Mouse (Mus musculus): ENCODE results near the gene Fbxo33.
A peak's percentile ranks its signal among the peaks of the same experiment; 100 is the strongest.
"Not testable (repeated sequence)": the region's sequence is repeated elsewhere in the genome, so short reads cannot be mapped to it uniquely, and the experiment has no call there.

Gene Fbxo33

DNA sequence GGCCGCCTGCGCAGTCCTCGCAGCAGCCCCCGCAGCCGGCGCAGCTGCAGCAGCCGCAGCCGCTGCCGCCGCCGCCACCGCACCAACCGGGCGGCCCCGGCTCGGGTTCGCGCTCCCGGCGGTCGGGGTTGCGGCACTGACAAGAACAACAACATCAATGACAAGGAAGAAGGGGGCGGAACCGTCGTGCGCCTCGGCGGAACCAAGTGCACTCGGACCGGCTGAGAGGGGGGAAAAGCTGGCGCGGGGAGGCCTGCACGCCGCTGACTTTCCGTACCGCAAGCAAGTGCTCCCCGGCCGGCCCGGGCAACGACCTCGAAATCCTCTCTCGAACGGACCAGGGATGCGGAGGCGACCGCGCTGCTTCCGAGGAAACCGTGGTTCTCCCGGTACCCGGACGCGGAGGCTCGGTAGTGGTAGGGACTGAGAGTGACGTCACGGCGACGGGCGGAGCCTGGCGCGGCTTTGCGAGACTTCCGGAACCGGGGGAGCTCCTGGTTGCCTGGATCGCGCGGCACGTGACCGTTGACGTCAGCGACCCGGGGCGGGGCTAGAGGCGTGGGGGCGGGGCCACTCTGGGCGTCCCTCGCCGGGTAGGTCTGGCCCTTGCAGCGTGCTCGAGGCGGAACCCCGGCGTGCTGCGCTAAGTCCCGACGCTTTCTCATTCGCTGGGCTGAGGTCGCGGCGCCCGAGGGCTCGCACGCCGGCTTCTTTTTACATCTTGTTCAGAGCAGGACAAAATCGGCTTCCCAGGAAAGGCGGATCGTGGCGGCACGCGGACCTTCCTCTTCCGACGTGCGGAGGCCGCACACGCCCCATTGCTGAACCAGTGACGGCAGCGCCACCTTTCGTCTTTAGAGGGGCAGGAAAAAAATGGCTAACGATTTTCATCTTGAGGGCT is at the start of gene Fbxo33:
Gene Fbxo33 (minus strand): TSS at position 401 of the 901 bp plus-strand sequence.
- DNase-seq (ENCODE audit: low spot score): peak; percentile 97

DNA sequence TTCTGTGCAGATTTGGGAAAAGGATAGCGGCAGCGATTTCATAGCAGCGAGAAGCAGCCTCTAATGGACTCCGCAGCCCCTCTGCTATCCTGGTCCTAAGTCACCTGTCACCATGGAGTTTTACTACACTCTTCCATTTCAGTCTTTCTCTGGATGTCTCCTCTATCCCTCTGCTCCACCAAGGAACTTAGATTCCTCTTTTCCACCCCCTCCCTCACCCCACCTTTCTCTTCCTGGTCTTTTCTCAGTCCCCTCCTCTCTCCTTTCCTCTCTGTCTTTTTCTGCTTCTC is 46.4 kb upstream of the Fbxo33 start:
- no peak for DNase-seq (ENCODE audit: low spot score)

DNA sequence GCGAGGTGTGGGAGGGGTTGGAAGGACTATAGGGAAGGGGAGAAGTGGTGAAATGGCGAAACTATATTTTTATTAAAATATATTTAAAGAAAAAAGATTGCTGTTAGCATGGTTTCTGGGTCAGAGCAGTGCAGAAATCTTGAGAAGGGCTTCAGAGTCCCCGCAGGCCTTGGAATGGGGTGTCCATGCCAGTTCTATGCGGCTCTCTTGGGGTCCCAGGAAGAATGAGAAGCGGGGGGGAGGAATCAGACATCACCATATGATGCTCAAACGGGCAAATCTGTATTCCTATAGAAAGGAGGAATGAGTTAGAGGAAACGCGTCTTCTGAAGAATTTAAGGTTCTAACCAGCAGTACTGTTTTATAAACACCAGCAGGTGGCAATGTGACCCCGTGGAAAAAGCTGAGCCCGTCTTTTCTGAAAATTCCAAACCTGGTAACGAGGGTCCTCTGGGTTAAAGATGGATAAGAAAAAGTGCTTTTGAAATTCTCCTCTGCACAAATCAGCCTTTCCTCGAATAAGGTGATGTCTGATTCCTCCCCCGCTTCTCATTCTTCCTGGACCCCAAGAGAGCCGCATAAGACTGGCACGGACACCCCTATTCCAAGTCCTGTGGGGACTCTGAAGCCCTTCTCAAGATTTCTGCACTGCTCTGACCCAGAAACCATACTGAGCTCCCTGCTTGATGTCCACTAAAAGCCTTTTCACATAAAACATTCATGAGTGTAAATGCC is 45.8 kb upstream of the Fbxo33 start:
- DNase-seq (ENCODE audit: low spot score): peak; percentile 8

DNA sequence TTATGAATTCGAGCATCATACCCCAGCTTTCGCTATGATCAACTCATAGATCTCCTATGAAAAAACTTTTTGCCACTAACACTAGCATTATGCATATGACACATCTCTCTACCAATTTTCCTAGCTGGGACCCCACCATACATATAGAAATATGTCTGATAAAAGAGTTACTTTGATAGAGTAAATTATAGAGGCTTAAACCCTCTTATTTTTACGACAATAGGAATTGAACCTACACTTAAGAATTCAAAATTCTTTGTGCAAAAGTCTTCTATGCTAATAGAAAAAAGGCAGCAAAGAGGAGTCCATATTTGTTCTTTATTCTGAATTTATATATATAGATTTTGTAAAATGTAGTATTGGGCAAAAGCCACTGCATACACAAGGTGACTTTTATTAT is 43.3 kb upstream of the Fbxo33 start:
- DNase-seq (ENCODE audit: low spot score): no peak

DNA sequence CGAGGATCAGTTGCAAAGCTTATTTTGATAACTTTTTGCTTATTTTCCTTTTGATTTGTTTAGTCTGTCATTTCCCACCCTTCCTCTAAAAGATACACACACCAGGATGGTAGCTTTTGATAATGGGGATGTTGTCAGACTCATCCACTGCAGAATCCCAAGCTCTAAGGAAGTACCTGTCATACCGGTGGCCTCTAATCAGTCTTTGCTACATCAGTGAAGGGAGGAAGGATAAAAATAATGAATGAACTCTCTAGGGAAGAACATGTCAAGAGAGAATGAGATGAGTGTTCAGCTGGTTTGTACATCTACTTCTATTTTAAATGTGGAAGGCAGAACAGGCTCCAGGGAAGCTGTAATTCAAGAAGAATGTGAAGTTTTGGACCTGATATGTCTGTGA is 41.3 kb upstream of the Fbxo33 start:
- DNase-seq (ENCODE audit: low spot score): no peak

DNA sequence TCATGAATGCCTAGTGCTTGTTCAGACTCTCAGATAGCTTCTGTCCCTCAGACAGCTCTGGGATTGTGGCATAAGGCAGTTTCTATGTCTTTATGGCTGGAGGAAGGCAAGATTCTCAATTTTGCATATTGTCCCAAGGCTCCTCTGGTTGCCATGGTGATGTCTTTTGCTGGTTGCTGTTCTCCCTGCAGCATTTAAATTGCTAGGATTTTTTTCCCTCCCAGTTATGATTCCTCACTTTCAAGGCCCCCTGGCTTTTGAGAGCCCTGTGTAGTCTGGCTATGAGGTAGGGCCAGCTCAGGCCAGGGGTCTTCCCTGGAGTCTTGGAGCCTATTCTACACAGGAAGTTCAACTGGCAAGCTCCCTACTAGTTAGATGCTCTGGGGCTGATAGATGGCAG is 40.8 kb upstream of the Fbxo33 start:
- DNase-seq (ENCODE audit: low spot score): no peak

DNA sequence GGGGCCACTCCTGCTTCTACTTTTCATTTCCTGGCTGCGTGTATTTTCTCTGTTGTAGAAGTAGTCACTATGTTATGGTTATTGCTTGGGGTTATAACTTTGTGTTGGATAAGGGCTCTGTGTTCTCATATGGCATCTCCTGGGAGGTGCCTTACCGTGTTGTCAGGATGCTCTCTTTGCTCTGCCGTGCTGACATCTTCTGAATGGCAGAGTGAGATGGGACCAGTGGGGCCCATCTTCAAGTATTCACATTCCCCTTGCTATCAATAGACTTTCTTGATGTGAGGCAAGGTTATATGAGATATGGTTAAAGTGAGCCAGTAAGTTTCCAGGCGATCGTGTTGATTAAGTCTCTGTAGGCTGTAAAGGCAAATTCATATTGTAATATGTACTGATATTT is 39.5 kb upstream of the Fbxo33 start:
- no peak for DNase-seq (ENCODE audit: low spot score)

DNA sequence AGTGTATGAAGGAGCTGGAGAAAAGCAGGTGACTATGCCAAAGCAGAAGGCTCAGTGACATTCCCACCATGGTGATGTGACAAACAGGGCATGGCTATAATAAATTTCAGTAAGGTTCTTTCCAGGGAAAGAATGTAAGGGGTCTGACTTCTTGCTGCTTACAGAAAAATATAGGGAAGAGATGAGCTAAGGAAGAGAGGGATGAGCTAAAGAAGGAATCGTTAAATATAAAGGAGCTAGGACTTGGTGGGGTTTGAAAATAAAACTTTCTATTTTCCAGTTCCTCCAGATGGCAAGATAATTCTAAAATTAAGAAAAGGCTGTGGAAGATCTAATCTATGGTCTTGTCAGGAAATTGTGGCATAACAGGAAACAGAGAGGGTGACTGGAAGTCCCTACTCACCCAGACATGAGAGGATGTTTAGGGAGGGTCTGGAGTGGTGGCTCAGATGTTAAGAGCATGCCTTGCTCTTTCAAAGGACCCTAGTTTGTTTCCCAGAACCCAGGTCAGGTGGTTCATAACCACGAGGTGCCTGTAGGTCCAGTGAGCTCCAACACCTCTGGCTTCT is 30.8 kb upstream of the Fbxo33 start:
- no peak for DNase-seq (ENCODE audit: low spot score)

DNA sequence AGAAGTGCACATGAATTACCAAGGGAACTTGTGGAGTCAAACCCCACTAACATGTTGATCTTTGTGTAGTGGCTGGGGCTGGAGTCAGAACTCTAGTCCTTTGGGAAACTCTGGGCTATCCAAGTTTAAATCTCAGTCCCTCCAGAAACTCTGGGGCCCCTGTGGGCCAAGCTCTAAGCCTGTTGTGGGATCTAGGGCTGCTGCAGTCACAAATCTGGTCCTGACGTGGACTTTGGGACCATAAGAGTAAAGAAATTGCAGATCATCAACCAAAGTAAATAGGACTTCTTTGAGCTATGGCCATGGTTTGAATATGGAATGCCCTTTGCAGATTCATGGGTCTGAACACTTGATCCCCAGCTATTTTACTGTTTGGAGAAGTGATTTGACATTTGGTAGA is 29.4 kb upstream of the Fbxo33 start:
- no peak for DNase-seq (ENCODE audit: low spot score)

DNA sequence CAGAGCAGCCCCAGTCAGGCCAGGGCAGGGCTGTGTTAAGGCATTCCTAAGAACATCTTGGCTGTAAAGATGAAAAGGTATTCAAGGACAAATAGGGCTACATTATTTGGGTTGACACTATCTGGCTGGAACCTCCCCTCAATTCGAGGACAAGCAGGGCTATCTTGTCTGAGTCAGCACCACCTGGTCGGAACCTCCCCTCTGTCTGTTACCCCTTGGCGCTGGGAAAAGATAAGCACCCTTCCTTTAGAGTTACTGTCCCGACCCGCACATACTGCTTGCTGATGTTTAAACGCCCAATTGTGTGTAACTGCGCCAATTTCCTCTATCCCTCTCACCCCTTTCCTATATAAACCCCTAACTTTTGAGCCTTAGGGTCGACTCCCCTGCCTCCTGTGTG is 21.5 kb upstream of the Fbxo33 start:
- not testable (repeated sequence) for DNase-seq (ENCODE audit: low spot score)

DNA sequence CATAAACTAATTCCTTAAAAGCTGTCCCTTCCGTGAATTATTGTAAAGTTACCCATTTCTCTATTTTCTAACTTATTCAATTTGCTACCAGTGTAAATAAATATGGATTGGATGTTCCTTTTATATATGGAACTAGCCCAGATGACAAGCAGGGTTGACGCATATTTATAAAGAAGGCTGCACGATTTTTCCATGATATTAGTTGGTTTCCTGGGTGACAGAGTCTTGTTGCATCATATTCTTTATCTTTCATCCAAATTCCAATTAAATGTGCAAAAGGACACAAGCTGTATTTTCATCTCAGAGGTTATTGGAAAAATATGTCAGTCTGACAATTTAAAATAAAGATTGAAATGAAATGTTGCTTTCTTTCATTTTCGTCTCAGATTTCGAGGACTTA is 18.9 kb upstream of the Fbxo33 start:
- DNase-seq (ENCODE audit: low spot score): no peak

DNA sequence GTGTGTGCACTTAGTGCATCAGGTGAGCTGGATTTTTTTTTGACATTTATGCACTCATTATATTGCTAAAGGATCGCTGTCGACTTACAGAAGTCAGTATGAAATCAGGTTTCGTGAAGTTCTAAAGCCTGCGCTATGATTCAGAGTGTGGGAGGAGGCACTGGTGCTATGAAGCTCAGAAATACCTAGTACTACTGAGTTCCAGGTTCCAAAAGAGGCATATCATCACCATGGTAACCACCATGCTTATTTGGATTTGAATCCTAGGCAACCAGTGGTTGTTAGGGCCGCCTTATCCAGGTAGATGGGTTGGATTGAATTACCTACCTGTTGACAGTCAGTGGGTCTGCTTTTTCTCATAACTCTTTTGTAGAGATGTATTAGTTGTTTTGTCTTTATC is 8.9 kb upstream of the Fbxo33 start:
- DNase-seq (ENCODE audit: low spot score): no peak

DNA sequence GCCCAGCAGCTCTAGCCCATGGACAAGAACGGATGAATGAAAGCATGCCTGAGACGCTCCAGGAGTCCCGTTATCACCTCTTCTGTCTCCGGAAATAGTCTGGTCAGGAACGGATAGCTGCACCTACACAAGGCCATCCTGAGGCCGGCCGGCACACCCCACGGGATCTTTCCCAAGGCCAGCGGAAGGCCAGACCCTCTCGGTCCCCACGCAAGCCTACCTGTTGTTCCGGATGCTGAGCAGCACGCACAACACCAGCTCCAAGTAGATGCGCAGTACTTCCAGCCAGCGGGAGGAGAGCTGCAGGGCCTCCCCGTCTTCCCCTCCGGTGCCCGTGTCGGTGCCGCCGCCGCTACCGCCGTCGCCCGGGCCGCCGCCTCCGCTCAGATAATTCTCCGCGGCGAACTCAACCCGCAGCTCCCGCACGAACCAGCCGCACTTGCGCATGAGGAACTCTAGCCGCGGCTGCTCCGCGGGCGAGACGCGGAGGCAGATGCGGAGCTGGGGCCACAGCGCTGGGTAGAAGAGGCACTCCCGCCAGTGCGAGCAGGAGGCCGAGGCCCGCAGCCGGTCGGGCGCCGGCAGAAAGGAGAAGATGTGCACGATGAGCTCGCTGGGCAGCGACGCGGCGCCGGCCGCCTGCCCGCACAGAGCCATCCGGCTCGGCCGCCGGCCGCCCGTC is 744 bp downstream of the Fbxo33 start:
- peak; percentile 20 for DNase-seq (ENCODE audit: low spot score)

DNA sequence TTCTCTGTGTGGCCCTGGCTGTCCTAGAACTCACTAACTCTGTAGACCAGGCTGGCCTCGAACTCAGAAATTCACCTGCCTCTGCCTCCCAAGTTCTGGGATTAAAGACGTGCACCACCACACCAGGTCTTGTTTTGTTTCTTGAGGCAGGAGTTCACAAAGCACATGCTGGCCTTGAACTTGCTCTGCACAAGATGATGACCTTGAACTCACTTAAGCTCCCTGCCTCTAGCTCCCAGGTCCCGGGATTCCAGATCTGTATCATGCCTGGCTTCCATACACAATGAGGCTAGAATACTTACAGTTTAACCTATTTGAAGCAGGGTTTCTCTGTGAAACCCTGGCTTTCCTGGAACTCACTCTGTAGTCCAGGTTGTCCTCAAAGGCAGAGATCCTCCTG is 2.2 kb downstream of the Fbxo33 start:
- DNase-seq (ENCODE audit: low spot score): no peak

DNA sequence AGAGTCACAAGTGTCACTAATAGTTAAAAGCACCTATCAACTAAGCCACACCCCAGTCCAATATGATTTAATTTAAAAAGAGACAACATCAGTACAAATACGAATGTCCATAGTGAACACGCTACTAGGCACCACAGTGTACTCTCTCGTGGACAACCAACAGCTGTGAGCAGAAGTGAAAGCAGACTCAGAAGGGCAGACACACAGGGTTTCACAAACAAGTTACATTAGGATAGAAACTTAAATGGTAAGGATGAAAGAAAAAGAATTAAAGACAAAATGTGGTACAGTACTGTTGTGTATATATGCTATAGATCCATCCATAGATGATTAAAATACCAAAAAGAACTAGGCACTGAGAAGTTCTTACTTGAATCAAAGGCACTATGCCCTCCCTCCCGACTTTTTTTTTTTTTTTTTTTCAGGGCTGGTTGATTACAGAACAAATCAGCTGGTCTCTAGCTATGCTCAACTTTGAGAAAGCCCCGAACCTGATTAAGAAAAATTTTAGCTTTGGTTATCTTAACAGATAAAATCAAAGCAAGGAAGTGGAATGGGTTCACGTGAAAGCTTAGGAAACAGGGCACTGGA is 2.8 kb downstream of the Fbxo33 start:
- DNase-seq (ENCODE audit: low spot score): no peak

DNA sequence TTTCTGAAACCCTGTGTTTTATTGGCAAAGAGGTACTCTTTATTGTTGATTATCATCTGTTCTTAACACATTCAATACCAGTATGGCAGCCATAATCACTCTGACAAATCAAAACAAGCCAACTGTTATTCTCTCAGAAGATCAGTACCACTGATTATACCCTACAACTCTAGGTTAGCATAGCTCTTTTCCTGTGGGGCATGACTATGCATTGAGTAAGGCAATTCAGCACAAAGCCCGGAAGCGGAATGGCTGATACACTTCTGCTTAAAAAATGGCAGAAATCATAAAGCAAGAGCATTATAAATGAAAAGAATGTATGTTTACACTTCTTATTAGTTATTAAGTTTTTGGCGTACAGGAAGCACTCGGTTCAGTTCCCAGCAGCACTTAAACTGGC is 3.3 kb downstream of the Fbxo33 start:
- DNase-seq (ENCODE audit: low spot score): no peak

DNA sequence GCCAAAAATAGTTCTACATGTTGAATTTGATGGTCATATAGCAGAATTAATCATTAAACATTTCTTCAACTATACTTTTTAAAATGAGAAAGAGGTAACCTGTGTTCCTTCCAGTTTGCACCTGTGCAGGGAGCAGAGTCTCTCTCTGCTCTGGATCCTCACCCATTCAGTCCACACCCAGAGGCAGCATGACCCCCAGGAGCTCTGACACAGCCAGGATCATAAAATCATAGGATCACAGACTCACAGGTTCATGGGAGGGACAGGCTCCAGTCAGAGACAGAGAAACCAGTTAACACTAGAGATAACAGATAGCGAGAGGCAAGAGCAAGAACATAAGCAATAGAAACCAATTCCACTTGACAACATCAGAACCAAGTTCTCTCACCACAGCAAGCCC is 11.7 kb downstream of the Fbxo33 start:
- DNase-seq (ENCODE audit: low spot score): no peak

DNA sequence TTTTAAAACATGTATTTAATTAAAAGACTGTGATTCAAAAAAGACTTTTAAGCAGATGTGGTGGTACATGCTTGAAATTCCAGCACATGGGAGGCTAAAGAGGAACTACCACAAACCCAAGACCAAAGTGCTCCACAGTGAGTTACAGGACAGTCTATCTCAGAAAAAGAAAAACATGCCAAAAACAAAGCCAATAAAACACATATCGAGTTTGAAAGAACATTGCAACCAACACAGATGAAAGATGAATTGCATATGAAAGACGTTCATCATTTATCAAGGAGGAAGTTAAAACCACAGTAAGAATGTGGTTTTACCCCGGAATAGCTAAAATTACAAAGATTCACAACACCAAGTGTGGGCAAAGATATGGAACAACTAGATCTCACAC is 12.5 kb downstream of the Fbxo33 start:
- no peak for DNase-seq (ENCODE audit: low spot score)

DNA sequence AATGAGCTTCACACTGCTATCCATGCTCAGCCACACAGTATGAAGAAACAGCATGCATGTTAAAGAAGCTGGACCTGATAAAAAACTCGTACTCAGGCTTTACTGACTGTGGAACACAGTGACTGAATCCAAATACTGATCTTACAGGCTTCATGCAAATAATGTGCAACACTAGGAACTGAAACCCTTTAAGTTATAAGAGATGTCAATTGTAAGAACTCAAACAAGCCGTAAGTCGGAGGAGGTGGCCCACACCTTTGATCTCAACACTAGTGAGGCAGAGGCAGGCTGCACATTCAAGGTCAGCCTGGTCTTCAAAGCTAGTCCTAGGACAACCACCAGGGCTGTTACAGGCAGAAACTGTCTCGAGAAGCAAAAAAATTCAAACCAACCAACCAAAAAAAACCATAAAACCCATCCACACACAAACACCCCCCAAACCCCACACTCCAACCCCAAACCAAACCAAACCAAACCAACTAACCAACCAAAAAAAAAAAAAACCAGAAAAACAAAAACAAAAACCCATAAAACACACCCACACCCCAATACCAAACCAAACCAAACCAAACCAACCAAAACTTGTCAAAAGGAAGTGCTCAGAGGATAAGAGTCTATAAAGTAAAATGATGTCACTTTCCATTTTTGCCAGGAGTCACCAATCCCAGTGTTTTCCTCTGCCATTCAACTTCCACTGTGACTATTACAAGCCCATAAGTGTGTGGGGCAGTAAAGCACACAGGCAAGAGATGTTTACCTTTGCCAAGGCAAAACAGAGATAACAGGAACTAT is 13.1 kb downstream of the Fbxo33 start:
- no peak for DNase-seq (ENCODE audit: low spot score)

DNA sequence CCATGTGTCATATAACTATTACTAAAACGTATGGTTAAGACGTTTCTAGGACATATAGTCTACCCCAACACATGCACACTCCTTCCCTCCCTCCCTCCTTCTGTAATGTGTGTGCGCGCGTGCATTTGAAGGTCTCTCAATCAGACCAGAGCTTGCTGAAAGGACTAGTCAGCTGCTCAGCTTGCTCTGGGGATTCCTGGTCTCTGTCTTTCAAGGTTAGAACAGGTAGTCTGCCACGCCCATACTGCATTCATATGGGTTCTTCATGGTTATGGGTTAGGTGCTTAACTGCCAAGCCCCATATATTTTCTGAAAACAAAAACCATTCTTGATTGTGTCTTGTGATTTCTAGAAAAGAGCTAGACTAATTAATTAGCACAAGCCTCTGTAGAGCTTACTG is 14.0 kb downstream of the Fbxo33 start:
- no peak for DNase-seq (ENCODE audit: low spot score)

DNA sequence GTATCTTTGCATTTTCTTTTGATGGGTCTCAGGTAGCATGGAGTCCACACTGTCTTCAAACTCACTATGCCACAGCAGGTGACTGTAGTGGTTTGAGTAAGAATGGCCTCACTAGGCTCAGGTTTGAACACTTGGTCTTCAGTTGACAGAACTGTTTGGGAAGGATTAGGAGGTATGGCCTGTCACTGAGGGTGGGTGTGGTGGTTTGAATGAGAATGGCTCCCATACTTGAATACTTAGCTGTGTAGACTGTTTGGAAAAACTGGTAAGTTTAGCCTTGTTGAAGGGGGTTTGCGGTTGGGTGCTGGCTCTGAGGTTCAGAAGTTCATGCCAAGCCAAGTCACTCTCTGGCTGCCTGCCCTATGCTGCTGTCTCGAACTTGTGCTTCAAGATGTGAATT is 20.2 kb downstream of the Fbxo33 start:
- DNase-seq (ENCODE audit: low spot score): no peak

DNA sequence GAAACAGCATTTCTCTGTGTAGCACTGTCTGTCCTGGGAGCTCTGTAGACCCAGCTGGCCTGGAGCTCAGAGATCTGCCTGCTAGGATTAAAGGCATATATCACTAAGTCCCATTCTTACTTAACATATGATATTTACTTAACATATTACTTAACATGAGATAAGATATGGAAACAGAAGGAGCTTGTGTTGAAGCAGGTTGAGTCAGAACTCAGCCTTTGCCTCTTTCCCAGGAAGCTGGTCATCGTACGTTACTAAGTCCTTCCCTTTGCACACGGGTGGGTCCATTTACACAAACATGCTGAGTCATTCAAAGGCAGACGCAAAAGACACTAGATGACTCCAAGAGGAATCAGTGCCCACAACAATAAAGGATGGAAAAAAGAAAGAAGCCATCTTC is 20.8 kb downstream of the Fbxo33 start:
- no peak for DNase-seq (ENCODE audit: low spot score)
